Mouse (Mus musculus) hindbrain, postnatal 0 days (tissue): Measurements from ENCODE around the gene Pak6. TPM values are rescaled to one million over a fixed set of nuclear protein-coding genes. Genes with fewer than 3 reads are reported as not detected.

ENCODE experiments used
- ATAC-seq: fragments of 200-750 bp; cut with Nextera tagmentation; 2 replicates; pipeline ENCODE4 v1.8.0; 2017; ENCODE audit warnings: mild to moderate bottlenecking, moderate TSS enrichment, moderate library complexity
- DNase-seq: peaks from one replicate; pipeline ENCODE4 v3.0.0-alpha.2; 2015; ENCODE audit warnings: low spot score
- H3K27ac ChIP-seq: fragments of 300-500 bp; sonication (generic); 2 replicates; pipeline ENCODE4 v1.5.1; 2014; ENCODE audit warnings: mild to moderate bottlenecking
- H3K27me3 ChIP-seq: fragments of 300-500 bp; sonication (generic); 2 replicates; pipeline ENCODE4 v1.6.1; 2014; ENCODE audit warnings: low read length, mixed read lengths; ENCODE audit not compliant: insufficient read depth
- H3K36me3 ChIP-seq: fragments of 300-500 bp; sonication (generic); 2 replicates; pipeline ENCODE4 v1.6.1; 2014; ENCODE audit warnings: low read length, mixed read lengths; ENCODE audit not compliant: insufficient read depth
- H3K4me1 ChIP-seq: fragments of 300-500 bp; sonication (generic); 2 replicates; pipeline ENCODE4 v1.6.1; 2014; ENCODE audit warnings: antibody characterized with exemption, low read length, mixed read lengths; ENCODE audit not compliant: insufficient read depth
- H3K4me2 ChIP-seq: fragments of 300-500 bp; sonication (generic); 2 replicates; pipeline ENCODE4 v1.6.1; 2014; ENCODE audit warnings: low read depth, mild to moderate bottlenecking, low read length, moderate library complexity, mixed read lengths
- H3K4me3 ChIP-seq: fragments of 300-500 bp; sonication (generic); 2 replicates; pipeline ENCODE4 v1.5.1; 2014; ENCODE audit warnings: low read length
- H3K9ac ChIP-seq: fragments of 300-500 bp; sonication (generic); replicated peaks from 2 replicates; pipeline ENCODE4 v1.6.1; 2014; ENCODE audit warnings: mild to moderate bottlenecking, low read length, moderate library complexity, mixed read lengths
- H3K9me3 ChIP-seq: fragments of 300-500 bp; sonication (generic); 2 replicates; pipeline ENCODE4 v1.6.1; 2016; ENCODE audit warnings: low read length, mixed read lengths
- CTCF ChIP-seq: IDR thresholded peaks from 2 replicates; pipeline ENCODE4 v1.5.1; 2016; ENCODE audit warnings: antibody characterized with exemption, control low read depth, low read depth
- WGBS: fragments of 180-500 bp; shearing (Covaris S2); extraction: QIAGEN DNeasy Blood & Tissue Kit; methylation state at CpG from one replicate; pipeline ENCODE4 v1.1.7; 2014; 5-methylcytosine and 5-hydroxymethylcytosine counted together
- polyA plus RNA-seq: library from polyadenylated mRNA; unstranded; fragments of >200 nt; fragmentation: Nextera tagmentation; extraction: Ambion mirVana; gene quantifications from 2 replicates; pipeline ENCODE4 v1.2.1, GENCODE M21; 2015
- total RNA-seq: library from RNA; depleted of rRNA; stranded (reverse); fragments of >200 nt; gene quantifications from 2 replicates; pipeline ENCODE4 v1.2.3, GENCODE M21; 2014

Gene Pak6
- total and polyA plus RNA-seq, 2 experiments from 2014 or later, result 40.8 to 74.6 TPM

DNA sequence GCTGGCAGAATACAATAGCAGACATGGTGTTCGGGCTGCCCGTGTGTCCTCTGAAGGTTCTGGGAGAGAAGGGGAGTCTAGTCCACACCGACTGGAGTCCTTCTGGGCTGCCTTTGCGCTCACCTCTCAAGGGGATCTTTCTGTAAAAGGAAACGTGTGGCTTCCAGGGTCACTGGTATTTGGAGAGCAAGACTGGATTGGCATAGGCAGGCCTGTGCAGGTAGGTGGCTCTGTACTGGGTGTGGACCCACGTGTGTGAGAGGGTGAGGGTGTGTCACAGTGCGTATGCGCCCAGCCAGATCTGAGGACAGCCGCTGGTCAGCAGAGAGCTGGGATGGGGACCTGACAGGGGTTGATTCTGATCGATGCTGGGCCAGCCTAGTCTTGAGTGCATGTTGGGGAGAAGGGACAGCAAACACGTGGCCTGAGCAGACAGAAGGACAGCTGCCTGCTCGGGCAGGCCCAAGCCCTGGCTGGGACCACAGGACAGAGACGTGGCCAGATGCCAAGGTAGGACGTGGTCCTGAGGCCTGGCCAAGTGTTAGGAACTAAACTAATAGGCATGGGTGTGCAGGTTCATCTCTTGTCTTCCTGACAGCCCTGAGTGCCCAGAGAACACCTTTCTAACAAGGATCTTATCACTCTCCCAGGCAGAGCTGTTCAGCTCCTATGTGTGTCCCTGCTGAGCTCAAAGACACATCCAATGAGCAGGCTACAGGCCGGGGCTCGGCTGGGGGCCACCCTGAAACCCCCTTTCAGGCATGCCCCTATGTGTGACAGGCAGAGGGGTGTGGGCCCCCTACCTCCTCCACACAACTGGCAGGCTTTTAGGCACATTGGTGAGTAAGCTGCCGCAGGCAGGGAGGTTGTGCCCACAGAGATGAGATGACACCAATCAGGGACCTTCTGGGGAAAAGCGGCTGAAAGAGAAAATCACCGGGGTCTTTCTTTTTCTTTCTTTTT lies 982 bp downstream of the Pak6 start:
- Histone ChIP-seq H3K9me3 (no peaks in the 10 kb centered on the region), H3K9ac (peak overlapping the region; percentile 63), H3K4me3 (peak overlapping the region; percentile 52), H3K27me3 (no peaks in the 10 kb centered on the region), H3K36me3 (no peaks in the 10 kb centered on the region), H3K4me2 (peak overlapping the region; percentile 86), H3K4me1 (peaks cover 19% of the 10 kb centered on the region), H3K27ac (peak overlapping the region; percentile 80)
- WGBS, result 29% methylated on average over 17 of the region's 19 CpGs
- DNase-seq (peak; percentile 20), ATAC-seq (peak; percentile 61)
- no peak; the same call in 1 of the 2 replicates for TF ChIP-seq CTCF

DNA sequence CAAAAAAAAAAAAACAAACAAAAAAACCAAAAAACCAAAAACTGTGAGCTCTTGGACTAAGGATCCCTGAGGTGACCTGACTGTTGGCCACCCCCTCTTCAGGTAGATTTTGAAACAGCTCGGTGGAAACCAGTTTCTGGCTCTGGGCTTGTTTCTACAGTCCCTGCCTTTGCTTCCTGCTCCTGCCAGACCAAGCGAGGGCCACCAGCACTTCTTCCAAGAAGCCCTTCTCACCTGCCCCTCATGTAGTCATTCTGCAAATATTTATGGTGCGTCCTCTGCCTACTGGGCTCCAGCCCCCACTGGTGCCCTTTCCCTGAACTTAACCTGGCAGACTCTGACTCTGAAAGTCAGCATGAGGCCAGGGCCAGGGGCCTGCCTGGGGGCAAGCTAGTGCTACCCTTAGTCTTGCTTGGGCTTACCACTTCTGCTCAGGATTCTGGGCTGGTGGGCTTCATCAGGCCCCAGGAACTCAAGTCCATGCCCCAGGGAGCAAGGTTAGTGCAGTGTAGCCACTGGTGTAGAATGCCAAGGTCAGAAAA lies 1.9 kb downstream of the Pak6 start:
- Histone ChIP-seq H3K4me2 (peak overlapping the region; percentile 86), H3K4me3 (peak overlapping the region; percentile 52), H3K4me1 (peaks cover 19% of the 10 kb centered on the region), H3K27ac (no peak overlapping the region), H3K9me3 (no peaks in the 10 kb centered on the region), H3K9ac (no peak overlapping the region), H3K36me3 (no peaks in the 10 kb centered on the region), H3K27me3 (no peaks in the 10 kb centered on the region)
- no peak for TF ChIP-seq CTCF
- WGBS, result 74% methylated on average over 3 of the region's 3 CpGs
- no peak for DNase-seq
- no peak for ATAC-seq

DNA sequence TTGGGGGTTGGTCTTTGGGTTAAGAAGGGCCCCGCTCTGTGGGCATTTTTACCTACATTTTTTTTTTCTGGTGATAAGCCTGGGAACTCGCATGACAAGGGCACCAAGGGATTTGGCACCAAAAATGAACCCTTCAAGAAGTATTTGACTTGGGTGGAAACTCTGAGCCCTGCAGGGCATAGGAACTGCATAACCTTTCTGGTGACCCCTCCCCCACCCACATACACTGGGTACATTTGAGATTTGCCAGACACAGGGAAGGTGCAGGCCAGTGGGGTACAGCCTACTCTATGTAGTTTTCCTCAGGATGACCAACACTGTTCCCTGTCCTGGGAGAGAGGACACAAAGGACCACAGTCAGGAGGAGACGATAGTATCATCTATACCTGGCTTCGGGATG lies 2.5 kb downstream of the Pak6 start:
- no peak for DNase-seq
- WGBS, result 85% methylated on average over 4 of the region's 4 CpGs
- peak overlapping the region; percentile 86 for H3K4me2 ChIP-seq
- H3K36me3 ChIP-seq, result no peaks in the 10 kb centered on the region
- no peak overlapping the region for H3K27ac ChIP-seq
- H3K4me3 ChIP-seq, result 0 out of 2 replicates have a peak overlapping the region, but pooled peaks have one; percentile 1
- ATAC-seq, result no peak
- peaks cover 19% of the 10 kb centered on the region for H3K4me1 ChIP-seq
- H3K9me3 ChIP-seq, result no peaks in the 10 kb centered on the region
- TF ChIP-seq CTCF, result no peak
- no peak overlapping the region for H3K9ac ChIP-seq
- H3K27me3 ChIP-seq, result no peaks in the 10 kb centered on the region

DNA sequence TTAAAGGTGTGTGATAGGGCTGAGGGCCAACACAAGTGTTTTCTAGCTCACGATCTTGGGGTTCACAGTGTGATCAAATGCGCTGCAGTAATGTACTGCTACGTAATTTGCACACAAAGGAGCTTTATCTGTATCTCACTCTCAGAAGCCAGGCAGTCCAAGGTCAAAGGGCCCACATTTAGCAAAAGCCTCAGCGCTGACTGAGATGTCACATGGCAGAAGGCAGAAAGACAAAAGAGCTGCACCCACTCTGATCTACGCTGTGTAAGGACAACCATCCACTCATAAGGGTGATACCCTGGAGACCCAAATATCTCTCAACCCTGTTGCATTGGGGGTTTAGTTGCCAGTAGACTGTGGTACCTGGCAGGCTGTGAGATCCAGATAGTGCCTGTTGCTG lies 4.1 kb downstream of the Pak6 start:
- no peak for DNase-seq
- 73% methylated on average over 5 of the region's 5 CpGs for WGBS
- ATAC-seq, result no peak
- no peak overlapping the region; the same call in 1 of the 2 replicates for H3K4me2 ChIP-seq
- no peak overlapping the region for H3K27ac ChIP-seq
- peaks cover 19% of the 10 kb centered on the region for H3K4me1 ChIP-seq
- TF ChIP-seq CTCF, result no peak
- H3K27me3 ChIP-seq, result no peaks in the 10 kb centered on the region
- H3K9ac ChIP-seq, result no peak overlapping the region
- H3K9me3 ChIP-seq, result no peaks in the 10 kb centered on the region
- H3K36me3 ChIP-seq, result no peaks in the 10 kb centered on the region
- no peak overlapping the region for H3K4me3 ChIP-seq

DNA sequence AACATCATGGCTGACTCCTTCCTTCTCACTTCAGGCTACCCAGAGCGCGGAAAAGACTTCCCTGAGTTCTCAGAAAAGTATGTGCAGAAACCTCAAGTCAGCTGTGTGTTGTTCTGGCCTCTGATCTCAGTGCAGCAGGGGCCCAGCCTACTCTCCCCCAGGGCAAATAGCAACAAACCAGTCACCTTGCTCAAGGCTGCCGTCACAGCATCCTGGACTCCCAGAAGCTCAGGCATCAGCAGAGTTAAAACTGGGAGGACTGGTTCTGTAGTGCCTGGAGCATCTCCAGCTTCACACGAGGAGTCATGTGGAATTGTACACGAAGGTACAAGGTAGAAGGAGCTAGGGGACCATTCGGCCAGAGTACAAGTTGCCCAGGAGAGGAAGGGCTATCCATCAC lies 6.1 kb downstream of the Pak6 start:
- Histone ChIP-seq H3K4me3 (no peak overlapping the region), H3K9me3 (no peaks in the 10 kb centered on the region), H3K36me3 (no peaks in the 10 kb centered on the region), H3K4me2 (no peak overlapping the region), H3K4me1 (peaks cover 19% of the 10 kb centered on the region), H3K27ac (no peak overlapping the region), H3K9ac (no peak overlapping the region), H3K27me3 (0 out of 2 replicates have a peak, but pooled peaks cover 4% of the 10 kb centered on the region)
- WGBS, result 61% methylated on average over 6 of the region's 6 CpGs
- ATAC-seq (no peak), DNase-seq (no peak)
- no peak for TF ChIP-seq CTCF

DNA sequence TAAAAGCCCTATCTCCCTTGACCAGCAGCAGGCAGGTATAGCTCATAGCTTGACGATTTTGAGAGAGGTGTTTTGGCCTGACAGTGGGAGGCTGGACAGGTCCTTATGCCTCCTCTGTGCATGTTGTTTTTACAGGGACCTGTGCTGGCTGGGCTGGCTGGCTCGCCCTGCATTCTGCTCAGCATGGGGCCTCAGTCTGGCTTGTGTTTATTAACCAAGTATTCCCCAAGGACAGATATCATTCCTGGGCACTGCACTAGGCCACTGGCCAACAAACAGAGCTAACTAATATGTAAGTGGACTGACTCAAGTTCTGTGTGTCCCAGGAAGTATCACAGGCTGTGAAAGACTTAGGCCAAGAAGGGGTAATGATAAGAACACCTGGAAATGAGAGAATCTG lies 6.7 kb downstream of the Pak6 start:
- ATAC-seq, result no peak
- Histone ChIP-seq H3K9ac (no peak overlapping the region), H3K27me3 (0 out of 2 replicates have a peak, but pooled peaks cover 4% of the 10 kb centered on the region), H3K4me3 (no peak overlapping the region), H3K36me3 (no peaks in the 10 kb centered on the region), H3K27ac (no peak overlapping the region), H3K9me3 (no peaks in the 10 kb centered on the region), H3K4me2 (no peak overlapping the region), H3K4me1 (peaks cover 19% of the 10 kb centered on the region)
- 33% methylated on average over 2 of the region's 2 CpGs for WGBS
- no peak for DNase-seq
- no peak for TF ChIP-seq CTCF
